Mouse (Mus musculus) kidney, adult 8-10 months (tissue): ENCODE measurements around the gene Terb1.

Experiments used
- DNase-seq, 2 experiments: peaks; one replicate each; pipeline ENCODE4 v3.0.0; 2022

The Terb1 gene

GRCm38 (mm10) chr8:104410628-104411273 lies 99.0 kb downstream of the Terb1 start:
- no peak for DNase-seq

DNA sequence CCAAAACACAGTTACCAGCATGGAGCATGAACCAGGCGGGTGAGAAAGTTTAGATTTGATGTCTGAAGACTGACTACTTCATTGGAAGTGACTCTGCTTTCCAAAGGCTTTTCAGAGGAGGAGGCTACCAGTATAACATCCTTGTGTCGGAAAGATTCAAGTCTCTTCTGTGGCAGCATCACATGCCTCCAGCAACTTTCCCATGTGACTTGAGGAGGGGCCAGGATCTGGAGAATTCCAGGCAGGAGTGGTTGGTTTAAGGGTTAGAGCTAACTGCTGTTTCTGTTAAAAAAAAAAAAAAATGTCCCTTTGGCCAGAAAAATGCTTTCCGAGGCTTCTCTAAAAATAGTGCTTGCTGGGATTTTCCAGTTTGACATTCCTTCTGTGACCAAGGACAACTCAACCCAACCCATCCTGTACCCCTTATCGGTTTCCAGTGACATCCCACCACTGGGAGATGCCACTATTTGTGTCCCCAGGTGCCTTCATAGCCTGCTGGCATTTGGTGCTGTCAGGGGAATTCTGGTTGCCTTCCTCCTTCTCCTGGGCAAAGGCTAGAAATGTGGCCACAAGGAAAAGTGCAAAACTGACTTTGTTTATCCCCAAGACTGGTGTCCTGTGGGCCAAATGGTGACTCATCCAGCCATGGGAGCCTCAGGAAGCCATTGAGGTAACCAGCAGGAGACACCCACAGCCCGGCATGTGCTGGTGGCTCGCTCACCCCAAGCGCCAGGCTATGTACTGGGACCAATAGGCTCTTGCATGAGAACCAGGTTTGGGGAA lies 101.2 kb downstream of the Terb1 start:
- peak in 1 of 2 experiments; percentile 13 for DNase-seq

- DNase-seq: no peak
Observed at GRCm38 (mm10) chr8:104406340-104407128, 103.2 kb downstream of the Terb1 start.

DNA sequence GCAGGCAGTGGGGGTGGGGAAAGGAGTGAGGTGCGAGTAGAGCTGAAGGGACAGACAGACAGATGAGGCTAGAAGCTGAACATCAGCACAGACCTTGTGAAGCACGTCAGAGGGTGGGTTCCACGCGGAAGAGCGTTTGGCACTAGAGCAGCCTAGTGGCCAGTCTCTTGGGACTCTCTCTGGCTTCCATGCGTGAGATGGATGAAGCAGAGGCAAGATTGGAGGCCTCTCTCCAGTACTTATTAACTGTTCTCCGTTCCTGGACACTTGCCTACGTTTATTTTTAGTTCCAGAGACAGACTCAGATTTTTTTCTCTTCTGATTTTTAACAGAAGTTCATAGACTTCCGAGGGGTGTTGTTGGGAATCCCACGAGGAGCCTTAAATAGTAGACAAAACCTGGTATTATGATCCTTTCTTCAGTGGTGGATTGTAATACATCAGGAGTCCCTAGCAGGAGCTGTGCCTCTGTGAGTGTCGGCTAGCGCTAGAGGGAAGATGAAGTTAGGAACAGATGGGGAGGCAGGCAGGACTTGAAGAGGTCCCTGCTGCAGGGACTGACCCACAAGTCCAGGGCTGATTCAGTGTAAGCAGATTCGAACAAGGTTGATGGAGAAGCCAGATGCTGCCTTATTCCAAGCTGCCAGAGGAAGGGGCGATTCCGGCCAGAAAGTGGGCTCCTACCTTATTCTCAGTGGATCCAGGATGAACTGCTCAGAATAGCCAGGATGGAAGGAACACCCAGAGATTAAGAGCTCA lies 104.1 kb downstream of the Terb1 start:
- peak in 1 of 2 experiments; percentile 37 for DNase-seq

DNA sequence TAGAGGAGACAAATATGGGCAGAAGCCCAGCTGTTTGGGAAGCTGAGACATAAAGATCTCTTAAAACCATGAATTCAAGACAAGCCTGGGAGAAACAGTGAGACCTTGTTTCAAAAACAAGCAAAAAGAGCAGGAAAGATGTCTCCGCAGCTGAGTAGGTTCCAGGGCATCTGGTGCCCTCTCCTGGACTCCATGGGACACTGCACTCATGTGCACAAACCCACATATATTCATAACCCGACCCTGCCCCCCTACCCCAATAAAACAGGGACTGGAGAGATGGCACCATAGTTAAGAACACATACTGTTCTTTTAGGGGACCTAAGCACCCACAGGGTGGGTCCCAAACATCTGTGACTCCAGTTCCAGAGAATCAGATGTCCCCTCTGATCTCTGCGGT lies 106.1 kb downstream of the Terb1 start:
- DNase-seq: peak in 1 of 2 experiments; percentile 38
